Mouse (Mus musculus) G1E (cell line): Measurements from ENCODE around the gene Steap3.

Experiments
- CTCF ChIP-seq: IDR thresholded peaks from 2 replicates; pipeline ENCODE4 v1.5.1; 2012; ENCODE audit warnings: low read depth, low read length, inconsistent platforms, mixed read lengths
- GATA1 ChIP-seq: IDR thresholded peaks from 2 replicates; pipeline ENCODE4 v1.6.1; 2012; ENCODE audit warnings: borderline replicate concordance, low read length, inconsistent platforms, mixed read lengths
- GATA2 ChIP-seq: IDR thresholded peaks from 2 replicates; pipeline ENCODE4 v1.6.1; 2012; ENCODE audit warnings: low read depth, low read length, inconsistent platforms, borderline replicate concordance
- POLR2AphosphoS5 ChIP-seq: IDR thresholded peaks from 2 replicates; pipeline ENCODE4 v1.6.1; 2012; ENCODE audit warnings: low read depth, low read length, inconsistent platforms; ENCODE audit not compliant: insufficient replicate concordance
- TAL1 ChIP-seq: conservative IDR thresholded peaks from 2 replicates; pipeline ENCODE4 v1.6.1; 2012; ENCODE audit warnings: low read depth, low read length, inconsistent platforms, mixed read lengths

DNA sequence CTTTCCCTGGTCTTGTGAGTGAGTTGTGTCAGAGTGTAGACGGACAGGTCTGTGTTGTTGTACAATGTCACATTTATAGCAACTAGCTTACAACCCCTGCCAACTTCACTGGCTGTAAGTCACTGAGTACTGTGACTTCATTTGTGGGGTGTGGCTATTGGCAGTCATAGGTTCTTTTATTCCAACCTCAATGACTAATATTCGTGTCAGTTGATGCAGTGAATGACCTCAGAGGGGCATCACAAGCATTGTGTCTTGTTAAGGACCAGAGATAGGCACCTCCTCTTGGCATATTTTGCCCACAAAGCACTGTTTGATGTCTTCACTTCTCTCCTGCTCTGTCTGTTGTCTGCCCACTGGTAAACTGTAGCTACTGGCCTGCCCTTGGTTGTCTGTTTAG is 33.3 kb upstream of the Steap3 start:
- TF ChIP-seq CTCF (no peak), TAL1 (no peak), GATA1 (no peak), POLR2AphosphoS5 (no peak), GATA2 (no peak)
